Mouse (Mus musculus) ES-E14 (cell line): Measurements from ENCODE around the gene Ica1l. TPM values are rescaled to one million over a fixed set of nuclear protein-coding genes. Genes with fewer than 3 reads are reported as not detected.

Experiments
- DNase-seq: peaks from one replicate; pipeline ENCODE4 v3.0.0-alpha.2; 2013; ENCODE audit warnings: low read depth, low spot score
- H3K27ac ChIP-seq: 2 replicates; pipeline ENCODE4 v1.5.1; 2012; ENCODE audit warnings: low read depth, mild to moderate bottlenecking, low read length, moderate library complexity, mixed read lengths; ENCODE audit not compliant: poor library complexity, insufficient read depth, severe bottlenecking
- H3K36me3 ChIP-seq: 2 replicates; pipeline ENCODE4 v1.6.1; 2012; ENCODE audit warnings: mild to moderate bottlenecking, low read length, moderate library complexity, mixed read lengths; ENCODE audit not compliant: control insufficient read depth, poor library complexity, insufficient read depth, severe bottlenecking
- H3K4me1 ChIP-seq, 2 experiments: fragments of 150-350 bp in 1 of 2; sonication (generic) in 1 of 2; 2 replicates each; pipeline ENCODE4 v1.6.1; 2012; ENCODE audit warnings: low read length in 2 of 2, mild to moderate bottlenecking in 1 of 2, mixed read lengths in 1 of 2; ENCODE audit not compliant: control insufficient read depth in 2 of 2, insufficient read depth in 2 of 2, poor library complexity in 1 of 2
- H3K4me3 ChIP-seq, 2 experiments: fragments of 150-350 bp in 1 of 2; sonication (generic) in 1 of 2; 2 replicates each; pipeline ENCODE4 v1.5.1; 2012; ENCODE audit warnings: low read length in 2 of 2, low read depth in 1 of 2, mild to moderate bottlenecking in 1 of 2, mixed read lengths in 1 of 2; ENCODE audit not compliant: insufficient read depth in 1 of 2, poor library complexity in 1 of 2, severe bottlenecking in 1 of 2
- H3K9ac ChIP-seq: 2 replicates; pipeline ENCODE4 v1.6.1; 2012; ENCODE audit warnings: low read depth, mild to moderate bottlenecking, low read length, mixed read lengths; ENCODE audit not compliant: poor library complexity, insufficient read depth, severe bottlenecking
- H3K9me3 ChIP-seq: fragments of 150-350 bp; sonication (generic); 2 replicates; pipeline ENCODE4 v1.6.1; 2012; ENCODE audit warnings: low read depth, mild to moderate bottlenecking, low read length; ENCODE audit not compliant: control insufficient read depth, insufficient read depth
- CHD2 ChIP-seq: IDR thresholded peaks from 2 replicates; pipeline ENCODE4 v1.6.1; 2014; ENCODE audit warnings: mild to moderate bottlenecking, low read depth, low read length, inconsistent platforms
- HCFC1 ChIP-seq: IDR thresholded peaks from 2 replicates; pipeline ENCODE4 v1.6.1; 2012; ENCODE audit warnings: low read length, inconsistent platforms, borderline replicate concordance; ENCODE audit not compliant: insufficient read depth
- MAFK ChIP-seq: IDR thresholded peaks from 2 replicates; pipeline ENCODE4 v1.6.1; 2014; ENCODE audit warnings: mild to moderate bottlenecking, low read depth, low read length, inconsistent platforms; ENCODE audit not compliant: insufficient read depth
- ZC3H11A ChIP-seq: IDR thresholded peaks from 2 replicates; pipeline ENCODE4 v1.6.1; 2012; ENCODE audit warnings: low read depth, mild to moderate bottlenecking, inconsistent platforms, low read length, borderline replicate concordance
- ZNF384 ChIP-seq: IDR thresholded peaks from 2 replicates; pipeline ENCODE4 v1.6.1; 2012; ENCODE audit warnings: low read depth, low read length, inconsistent platforms
- in situ Hi-C, 2 experiments: fragments of 600-800 bp; cut with MboI; formaldehyde crosslinking; loops; one replicate each; pipeline ENCODE4 v1.15.1; 2025; ENCODE audit warnings: low sequenced_read_pairs in 2 of 2, inconsistent platforms in 1 of 2; ENCODE audit not compliant: unreplicated experiment in 2 of 2
- total RNA-seq: library from RNA; depleted of rRNA; stranded (reverse); fragments of 300-350 nt; gene quantifications from 2 replicates; pipeline ENCODE4 v1.2.3, GENCODE M21; 2012

Ica1l gene
- total RNA-seq, 1 experiment: 1.3 TPM

DNA sequence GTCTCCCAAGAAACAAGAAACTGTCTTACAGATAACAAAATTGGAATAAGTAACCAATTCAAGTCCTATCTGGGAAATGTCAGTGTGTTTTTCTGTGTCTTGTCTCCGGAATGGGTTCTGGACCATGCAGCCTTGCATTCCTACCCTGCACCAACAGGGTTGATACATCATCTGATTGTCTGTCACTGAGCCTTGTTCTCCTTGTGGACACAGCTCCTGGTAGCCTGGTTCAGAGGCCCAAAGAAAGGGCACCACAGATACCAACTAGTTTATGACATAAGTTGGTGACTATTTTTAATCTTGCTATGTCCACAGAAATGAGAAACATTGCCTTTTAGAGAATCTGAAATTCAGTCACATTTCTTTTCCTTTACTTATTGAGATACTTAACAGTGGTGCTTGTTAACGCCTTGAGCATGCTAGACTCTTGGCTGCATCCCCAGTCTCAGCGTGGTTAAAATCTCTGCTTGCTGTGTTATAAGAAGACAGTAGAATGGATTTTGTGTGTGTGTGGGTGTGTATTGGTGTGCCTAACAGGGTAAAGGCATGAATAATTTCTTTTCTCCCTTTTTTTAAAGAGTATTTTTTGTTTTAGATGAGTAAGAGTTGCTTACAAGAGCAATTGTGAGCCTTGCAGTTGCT is 55.5 kb downstream of the Ica1l start:
- Histone ChIP-seq H3K9me3 (no peaks in the 10 kb centered on the region), H3K36me3 (peaks cover 3% of the 10 kb centered on the region; the same call in 1 of the 2 replicates)
- in situ Hi-C loops: no loop called here

DNA sequence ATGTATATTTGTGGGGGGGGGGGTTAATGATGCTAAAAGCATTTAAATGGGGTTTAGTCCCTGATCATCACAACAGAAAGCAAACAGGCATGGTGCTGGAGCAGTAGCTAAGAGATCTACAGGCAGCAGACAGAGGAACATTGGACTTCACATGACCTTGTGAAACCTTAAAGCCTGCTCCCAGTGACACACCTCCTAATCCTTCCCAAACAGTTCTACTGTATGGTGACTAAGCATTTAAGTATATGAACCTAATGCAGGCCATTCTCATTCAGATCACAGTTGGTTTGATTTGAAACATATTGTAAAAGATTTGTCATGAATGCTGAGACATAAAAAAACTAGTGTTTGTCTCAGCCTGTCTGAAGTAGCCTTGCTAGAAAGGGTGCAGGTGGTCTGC is 56.4 kb downstream of the Ica1l start:
- no peak overlapping the region for H3K4me3 ChIP-seq
- no peak for DNase-seq
- peaks cover 7% of the 10 kb centered on the region; the same call in 1 of the 2 replicates for H3K36me3 ChIP-seq
- in situ Hi-C loops: no loop called here
- no peak overlapping the region for H3K9ac ChIP-seq
- H3K4me1 ChIP-seq: no peaks in the 10 kb centered on the region
- TF ChIP-seq MAFK (peak; percentile 86), ZNF384 (no peak), HCFC1 (no peak), CHD2 (no peak), ZC3H11A (no peak)
- H3K27ac ChIP-seq: no peak overlapping the region
- H3K9me3 ChIP-seq: no peaks in the 10 kb centered on the region

More for the DNA sequence above, 55.5 kb downstream of the Ica1l start:
- no peak overlapping the region for H3K27ac ChIP-seq
- no peak overlapping the region for H3K9ac ChIP-seq
- DNase-seq: no peak
- H3K4me3 ChIP-seq: no peak overlapping the region
- TF ChIP-seq HCFC1 (no peak), CHD2 (no peak), MAFK (no peak), ZC3H11A (no peak), ZNF384 (no peak)
- no peaks in the 10 kb centered on the region for H3K4me1 ChIP-seq

GRCm38 (mm10) chr1:59967291-59967690 is 75.7 kb downstream of the Ica1l start:
- TF ChIP-seq ZC3H11A (no peak), HCFC1 (no peak), CHD2 (no peak), ZNF384 (no peak), MAFK (no peak)
- in situ Hi-C loops: no loop called here
- no peaks in the 10 kb centered on the region; the same call in 1 of the 2 replicates for H3K36me3 ChIP-seq
- no peak overlapping the region for H3K9ac ChIP-seq
- H3K9me3 ChIP-seq: no peaks in the 10 kb centered on the region
- no peak overlapping the region for H3K4me3 ChIP-seq
- no peak for DNase-seq
- peaks cover 0 to 2% of the 10 kb centered on the region in 2 experiments; a peak in 1 of 4 replicates for H3K4me1 ChIP-seq
- no peak overlapping the region for H3K27ac ChIP-seq

GRCm38 (mm10) chr1:59966171-59966785 is 76.7 kb downstream of the Ica1l start:
- Histone ChIP-seq H3K4me3 (no peak overlapping the region), H3K4me1 (peaks cover 0 to 2% of the 10 kb centered on the region in 2 experiments; a peak in 1 of 4 replicates), H3K36me3 (no peaks in the 10 kb centered on the region; the same call in 1 of the 2 replicates), H3K27ac (no peak overlapping the region), H3K9ac (no peak overlapping the region), H3K9me3 (no peaks in the 10 kb centered on the region)
- DNase-seq: no peak
- TF ChIP-seq HCFC1 (no peak), ZNF384 (no peak), ZC3H11A (no peak), CHD2 (no peak), MAFK (no peak)
- in situ Hi-C loops: no loop called here
